Mouse (Mus musculus): ENCODE data around the gene Gm2431. TPM values are rescaled to one million over a fixed set of nuclear protein-coding genes. Genes with fewer than 3 reads are reported as not detected.
A peak's percentile ranks its signal among the peaks of the same experiment; 100 is the strongest.
"Not testable (repeated sequence)": the region's sequence is repeated elsewhere in the genome, so short reads cannot be mapped to it uniquely, and the experiment has no call there.

The Gm2431 gene
- polyA plus RNA-seq, 1 experiment from 2014 or later: not detected

GRCm38 (mm10) chr7:142285130-142285835 lies 27.1 kb upstream of the Gm2431 start:
- H3K4me1 ChIP-seq (ENCODE audit: control insufficient read depth, insufficient read depth, low read length): 0 out of 2 replicates have a peak, but pooled peaks cover 3% of the 10 kb centered on the region
- H3K4me2 ChIP-seq (ENCODE audit: low read depth, low read length): peak overlapping the region; percentile 79
- no peak overlapping the region for H3K27ac ChIP-seq (replicated peaks; ENCODE audit: low read depth, low read length)
- peak overlapping the region; percentile 23 for H3K9ac ChIP-seq (replicated peaks; ENCODE audit: low read length)
- 21% methylated on average over 23 of the region's 23 CpGs for WGBS
- H3K36me3 ChIP-seq (replicated peaks; ENCODE audit: control insufficient read depth, insufficient read depth, low read depth, low read length): no peaks in the 10 kb centered on the region
- ATAC-seq (replicated peaks; ENCODE audit: insufficient number of reproducible peaks, low FRiP score, low TSS enrichment, low read depth) (peak; percentile 61; the same call in 1 of the 2 replicates), DNase-seq (ENCODE audit: low spot score) (peak; percentile 64)
- H3K9me3 ChIP-seq (replicated peaks; ENCODE audit: control insufficient read depth, low read length): no peaks in the 10 kb centered on the region
- no peaks in the 10 kb centered on the region; the same call in 1 of the 2 replicates for H3K27me3 ChIP-seq (ENCODE audit: control insufficient read depth, insufficient read depth, low read length)
- peak overlapping the region; percentile 49 for H3K4me3 ChIP-seq (ENCODE audit: low read depth, low read length)

- H3K4me3 ChIP-seq (ENCODE audit: low read depth, low read length): peak overlapping the region; percentile 49
- H3K9ac ChIP-seq (replicated peaks; ENCODE audit: low read length): peak overlapping the region; percentile 82
- under 1% methylated on average over 19 of the region's 19 CpGs for WGBS
- no peaks in the 10 kb centered on the region for H3K36me3 ChIP-seq (replicated peaks; ENCODE audit: control insufficient read depth, insufficient read depth, low read depth, low read length)
- peak overlapping the region; percentile 76 for H3K27ac ChIP-seq (replicated peaks; ENCODE audit: low read depth, low read length)
- ATAC-seq (replicated peaks; ENCODE audit: insufficient number of reproducible peaks, low FRiP score, low TSS enrichment, low read depth) (peak; percentile 85), DNase-seq (ENCODE audit: low spot score) (peak; percentile 99)
- H3K4me2 ChIP-seq (ENCODE audit: low read depth, low read length): peak overlapping the region; percentile 79
- 0 out of 2 replicates have a peak, but pooled peaks cover 3% of the 10 kb centered on the region for H3K4me1 ChIP-seq (ENCODE audit: control insufficient read depth, insufficient read depth, low read length)
- no peaks in the 10 kb centered on the region; the same call in 1 of the 2 replicates for H3K27me3 ChIP-seq (ENCODE audit: control insufficient read depth, insufficient read depth, low read length)
- no peaks in the 10 kb centered on the region for H3K9me3 ChIP-seq (replicated peaks; ENCODE audit: control insufficient read depth, low read length)
These were observed 26.5 kb upstream of the Gm2431 start for GRCm38 (mm10) chr7:142284615-142285080.

- H3K4me3 ChIP-seq (ENCODE audit: low read depth, low read length): peak overlapping the region; percentile 49
- no peaks in the 10 kb centered on the region; the same call in 1 of the 2 replicates for H3K27me3 ChIP-seq (ENCODE audit: control insufficient read depth, insufficient read depth, low read length)
- peak overlapping the region; percentile 76 for H3K27ac ChIP-seq (replicated peaks; ENCODE audit: low read depth, low read length)
- no peaks in the 10 kb centered on the region for H3K9me3 ChIP-seq (replicated peaks; ENCODE audit: control insufficient read depth, low read length)
- WGBS: under 1% methylated on average over 38 of the region's 38 CpGs
- ATAC-seq (replicated peaks; ENCODE audit: insufficient number of reproducible peaks, low FRiP score, low TSS enrichment, low read depth): peak; percentile 81
- H3K4me2 ChIP-seq (ENCODE audit: low read depth, low read length): peak overlapping the region; percentile 79
- H3K9ac ChIP-seq (replicated peaks; ENCODE audit: low read length): peak overlapping the region; percentile 82
- no peaks in the 10 kb centered on the region for H3K36me3 ChIP-seq (replicated peaks; ENCODE audit: control insufficient read depth, insufficient read depth, low read depth, low read length)
- peak; percentile 82 for DNase-seq (ENCODE audit: low spot score)
- 0 out of 2 replicates have a peak, but pooled peaks cover 3% of the 10 kb centered on the region for H3K4me1 ChIP-seq (ENCODE audit: control insufficient read depth, insufficient read depth, low read length)
These were observed 26.0 kb upstream of the Gm2431 start for GRCm38 (mm10) chr7:142284023-142284591.

- WGBS: 24% methylated on average over 2 of the region's 2 CpGs
- not testable (repeated sequence) for H3K4me3 ChIP-seq (ENCODE audit: low read depth, low read length); H3K9me3 ChIP-seq (replicated peaks; ENCODE audit: control insufficient read depth, low read length); H3K27me3 ChIP-seq (ENCODE audit: control insufficient read depth, insufficient read depth, low read length); H3K4me2 ChIP-seq (ENCODE audit: low read depth, low read length); H3K9ac ChIP-seq (replicated peaks; ENCODE audit: low read length); DNase-seq (ENCODE audit: low spot score); H3K4me1 ChIP-seq (ENCODE audit: control insufficient read depth, insufficient read depth, low read length); ATAC-seq (replicated peaks; ENCODE audit: insufficient number of reproducible peaks, low FRiP score, low TSS enrichment, low read depth); H3K36me3 ChIP-seq (replicated peaks; ENCODE audit: control insufficient read depth, insufficient read depth, low read depth, low read length); H3K27ac ChIP-seq (replicated peaks; ENCODE audit: low read depth, low read length)
These were observed 24.7 kb upstream of the Gm2431 start for GRCm38 (mm10) chr7:142282847-142283246.

- not testable (repeated sequence) for H3K9ac ChIP-seq (replicated peaks; ENCODE audit: low read length); ATAC-seq (replicated peaks; ENCODE audit: insufficient number of reproducible peaks, low FRiP score, low TSS enrichment, low read depth); H3K4me2 ChIP-seq (ENCODE audit: low read depth, low read length); H3K27me3 ChIP-seq (ENCODE audit: control insufficient read depth, insufficient read depth, low read length); H3K36me3 ChIP-seq (replicated peaks; ENCODE audit: control insufficient read depth, insufficient read depth, low read depth, low read length); H3K4me1 ChIP-seq (ENCODE audit: control insufficient read depth, insufficient read depth, low read length); H3K9me3 ChIP-seq (replicated peaks; ENCODE audit: control insufficient read depth, low read length); DNase-seq (ENCODE audit: low spot score); H3K27ac ChIP-seq (replicated peaks; ENCODE audit: low read depth, low read length); H3K4me3 ChIP-seq (ENCODE audit: low read depth, low read length)
- WGBS: 56% methylated on average over 1 of the region's 1 CpGs
These were observed 21.1 kb upstream of the Gm2431 start for GRCm38 (mm10) chr7:142279291-142279690.

- H3K9me3 ChIP-seq (replicated peaks; ENCODE audit: control insufficient read depth, low read length); H3K36me3 ChIP-seq (replicated peaks; ENCODE audit: control insufficient read depth, insufficient read depth, low read depth, low read length); H3K4me3 ChIP-seq (ENCODE audit: low read depth, low read length); H3K27me3 ChIP-seq (ENCODE audit: control insufficient read depth, insufficient read depth, low read length); H3K27ac ChIP-seq (replicated peaks; ENCODE audit: low read depth, low read length); H3K9ac ChIP-seq (replicated peaks; ENCODE audit: low read length); H3K4me1 ChIP-seq (ENCODE audit: control insufficient read depth, insufficient read depth, low read length); ATAC-seq (replicated peaks; ENCODE audit: insufficient number of reproducible peaks, low FRiP score, low TSS enrichment, low read depth); H3K4me2 ChIP-seq (ENCODE audit: low read depth, low read length): not testable (repeated sequence)
- 0% methylated on average over 3 of the region's 3 CpGs for WGBS
- peak; percentile 77 for DNase-seq (ENCODE audit: low spot score)
These were observed 20.0 kb upstream of the Gm2431 start for GRCm38 (mm10) chr7:142278183-142278582.

GRCm38 (mm10) chr7:142274263-142274662 lies 16.1 kb upstream of the Gm2431 start, which contains the start of gene Gm4559:
TSS of gene Gm4559 (minus strand) at chr7:142274363.
- H3K9me3 ChIP-seq (replicated peaks; ENCODE audit: control insufficient read depth, low read length); H3K4me2 ChIP-seq (ENCODE audit: low read depth, low read length); ATAC-seq (replicated peaks; ENCODE audit: insufficient number of reproducible peaks, low FRiP score, low TSS enrichment, low read depth); H3K4me1 ChIP-seq (ENCODE audit: control insufficient read depth, insufficient read depth, low read length); H3K27ac ChIP-seq (replicated peaks; ENCODE audit: low read depth, low read length); H3K4me3 ChIP-seq (ENCODE audit: low read depth, low read length); H3K27me3 ChIP-seq (ENCODE audit: control insufficient read depth, insufficient read depth, low read length); DNase-seq (ENCODE audit: low spot score); H3K9ac ChIP-seq (replicated peaks; ENCODE audit: low read length); H3K36me3 ChIP-seq (replicated peaks; ENCODE audit: control insufficient read depth, insufficient read depth, low read depth, low read length): not testable (repeated sequence)

- no peak overlapping the region for H3K4me3 ChIP-seq (ENCODE audit: low read depth, low read length)
- 2% methylated on average over 2 of the region's 2 CpGs for WGBS
- ATAC-seq (replicated peaks; ENCODE audit: insufficient number of reproducible peaks, low FRiP score, low TSS enrichment, low read depth): no peak
- no peak overlapping the region for H3K4me2 ChIP-seq (ENCODE audit: low read depth, low read length)
- H3K36me3 ChIP-seq (replicated peaks; ENCODE audit: control insufficient read depth, insufficient read depth, low read depth, low read length): no peaks in the 10 kb centered on the region
- H3K9me3 ChIP-seq (replicated peaks; ENCODE audit: control insufficient read depth, low read length): no peaks in the 10 kb centered on the region
- H3K4me1 ChIP-seq (ENCODE audit: control insufficient read depth, insufficient read depth, low read length): no peaks in the 10 kb centered on the region
- H3K9ac ChIP-seq (replicated peaks; ENCODE audit: low read length): no peak overlapping the region
- no peaks in the 10 kb centered on the region for H3K27me3 ChIP-seq (ENCODE audit: control insufficient read depth, insufficient read depth, low read length)
- peak; percentile 69 for DNase-seq (ENCODE audit: low spot score)
- no peak overlapping the region for H3K27ac ChIP-seq (replicated peaks; ENCODE audit: low read depth, low read length)
These were observed 2.6 kb downstream of the Gm2431 start for GRCm38 (mm10) chr7:142255517-142255916.

All from embryonic facial prominence, embryonic 11.5 days (tissue).